Mouse (Mus musculus): ENCODE measurements at regions not wholly inside any gene's neighbourhood (a gene's known extent, or its start where the extent isn't known, plus 50 kb on each side); places are given as distances from the start of the nearest gene placed in this dataset.

DNA sequence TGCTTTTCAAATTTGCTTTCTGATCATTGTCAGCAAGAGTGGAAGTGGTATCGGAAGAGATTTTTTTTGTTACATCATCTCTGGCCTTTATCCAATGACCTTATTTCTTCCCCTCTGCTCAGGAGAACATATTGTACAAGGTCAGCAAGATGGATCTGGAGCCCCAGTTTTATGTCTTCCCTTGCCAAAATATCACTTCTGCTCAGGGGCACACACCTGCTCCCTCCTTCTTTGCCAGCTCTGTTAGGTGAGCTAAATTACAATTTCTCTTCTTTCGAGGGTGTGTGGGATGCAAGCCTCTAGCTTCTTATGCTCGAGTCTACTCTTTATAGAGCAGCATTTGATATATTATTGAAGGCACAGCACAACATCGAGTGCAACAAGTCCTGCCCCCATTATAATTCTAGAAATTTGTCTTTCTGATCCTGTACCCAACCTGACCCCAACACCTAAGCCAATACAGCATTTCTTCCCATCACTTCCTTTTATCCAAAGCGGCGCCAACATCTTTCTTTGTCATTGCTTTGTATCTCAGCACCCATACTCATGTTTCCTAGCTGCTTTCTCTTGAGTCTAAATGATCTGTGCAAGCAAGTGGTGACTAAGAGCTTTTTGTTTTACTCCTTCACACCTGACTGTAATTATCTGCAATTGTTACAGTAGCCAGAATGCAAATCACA, 263.1 kb upstream of the Crbn start:
- no peak overlapping the region for H3K27ac ChIP-seq (ENCODE audit: control insufficient read depth, insufficient read depth, low read depth, low read length)
- H3K4me3 ChIP-seq (ENCODE audit: control insufficient read depth, low read depth, low read length): no peak overlapping the region
- no peaks in the 10 kb centered on the region for H3K4me1 ChIP-seq (ENCODE audit: control insufficient read depth, insufficient read depth, low read length)
- H3K27me3 ChIP-seq (ENCODE audit: control insufficient read depth, insufficient read depth, low read length): no peaks in the 10 kb centered on the region
- no peaks in the 10 kb centered on the region for H3K36me3 ChIP-seq (ENCODE audit: control insufficient read depth, insufficient read depth, low read length)
- TF ChIP-seq CTCF (IDR thresholded peaks at IDR 0.05; ENCODE audit: control insufficient read depth, insufficient read depth, insufficient replicate concordance, low read depth, low read length) (no peak), POLR2A (IDR thresholded peaks at IDR 0.05; ENCODE audit: control insufficient read depth, low read depth, low read length) (no peak)

DNA sequence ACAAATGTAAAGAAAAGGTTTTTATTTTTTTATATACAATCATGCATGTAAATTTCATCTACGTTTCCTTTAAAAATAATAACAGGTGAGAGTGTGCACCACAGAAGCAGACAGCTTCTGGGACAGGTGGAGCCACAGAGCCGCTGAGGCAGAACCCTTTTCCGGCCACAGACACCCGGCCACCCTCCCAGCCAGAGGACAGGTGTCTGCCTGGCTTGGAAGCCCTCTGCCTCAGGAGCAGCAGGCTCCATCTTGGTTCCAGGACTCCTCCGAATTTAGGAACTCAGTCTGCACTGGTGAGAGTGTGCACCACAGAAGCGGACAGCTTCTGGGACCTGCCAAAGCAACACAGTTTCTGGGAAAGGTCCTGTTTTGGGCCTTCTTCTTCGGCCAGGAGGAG, 270.6 kb upstream of the Crbn start:
- Histone ChIP-seq H3K27me3 (ENCODE audit: control insufficient read depth, insufficient read depth, low read length) (no peaks in the 10 kb centered on the region), H3K36me3 (ENCODE audit: control insufficient read depth, insufficient read depth, low read length) (no peaks in the 10 kb centered on the region), H3K27ac (ENCODE audit: control insufficient read depth, insufficient read depth, low read depth, low read length) (no peak overlapping the region), H3K4me3 (ENCODE audit: control insufficient read depth, low read depth, low read length) (no peak overlapping the region), H3K4me1 (ENCODE audit: control insufficient read depth, insufficient read depth, low read length) (no peaks in the 10 kb centered on the region)
- TF ChIP-seq POLR2A (IDR thresholded peaks at IDR 0.05; ENCODE audit: control insufficient read depth, low read depth, low read length) (no peak), CTCF (IDR thresholded peaks at IDR 0.05; ENCODE audit: control insufficient read depth, insufficient read depth, insufficient replicate concordance, low read depth, low read length) (no peak)

DNA sequence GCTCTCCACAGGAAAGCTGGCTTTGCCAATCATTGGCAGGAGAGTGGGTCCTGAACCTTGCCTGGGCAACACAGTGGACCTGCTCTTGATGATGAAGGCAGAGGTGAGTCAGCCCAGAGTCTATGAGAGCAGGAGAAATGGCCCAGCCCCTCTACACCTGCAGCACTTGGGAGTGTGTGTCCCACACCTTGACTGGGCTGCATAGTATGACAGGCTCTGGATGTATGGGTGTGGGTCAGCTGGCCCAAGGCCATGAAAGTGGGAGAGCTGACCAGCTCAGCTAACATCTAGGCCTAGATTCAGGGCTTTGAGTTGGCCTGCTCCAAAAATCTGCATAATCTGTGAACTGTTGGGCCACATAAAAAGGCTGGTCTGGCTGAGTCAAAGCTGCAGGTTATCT, 292.7 kb upstream of the Crbn start:
- H3K4me3 ChIP-seq (ENCODE audit: control insufficient read depth, low read depth, low read length): peak overlapping the region; percentile 27

GRCm38 (mm10) chr6:107128716-107129115, 328.8 kb upstream of the Crbn start:
- Histone ChIP-seq H3K36me3 (ENCODE audit: control insufficient read depth, insufficient read depth, low read length) (no peaks in the 10 kb centered on the region), H3K4me3 (ENCODE audit: control insufficient read depth, low read depth, low read length) (no peak overlapping the region), H3K27me3 (ENCODE audit: control insufficient read depth, insufficient read depth, low read length) (no peaks in the 10 kb centered on the region), H3K4me1 (ENCODE audit: control insufficient read depth, insufficient read depth, low read length) (no peaks in the 10 kb centered on the region), H3K27ac (ENCODE audit: control insufficient read depth, insufficient read depth, low read depth, low read length) (no peak overlapping the region)
- TF ChIP-seq POLR2A (IDR thresholded peaks at IDR 0.05; ENCODE audit: control insufficient read depth, low read depth, low read length) (no peak), CTCF (IDR thresholded peaks at IDR 0.05; ENCODE audit: control insufficient read depth, insufficient read depth, insufficient replicate concordance, low read depth, low read length) (no peak)

More for the DNA sequence above, 292.7 kb upstream of the Crbn start:
- no peak overlapping the region for H3K27ac ChIP-seq (ENCODE audit: control insufficient read depth, insufficient read depth, low read depth, low read length)
- no peaks in the 10 kb centered on the region for H3K36me3 ChIP-seq (ENCODE audit: control insufficient read depth, insufficient read depth, low read length)
- no peak for TF ChIP-seq POLR2A (IDR thresholded peaks at IDR 0.05; ENCODE audit: control insufficient read depth, low read depth, low read length)
- TF ChIP-seq CTCF (IDR thresholded peaks at IDR 0.05; ENCODE audit: control insufficient read depth, insufficient read depth, insufficient replicate concordance, low read depth, low read length): no peak
- no peaks in the 10 kb centered on the region for H3K4me1 ChIP-seq (ENCODE audit: control insufficient read depth, insufficient read depth, low read length)
- no peaks in the 10 kb centered on the region for H3K27me3 ChIP-seq (ENCODE audit: control insufficient read depth, insufficient read depth, low read length)

DNA sequence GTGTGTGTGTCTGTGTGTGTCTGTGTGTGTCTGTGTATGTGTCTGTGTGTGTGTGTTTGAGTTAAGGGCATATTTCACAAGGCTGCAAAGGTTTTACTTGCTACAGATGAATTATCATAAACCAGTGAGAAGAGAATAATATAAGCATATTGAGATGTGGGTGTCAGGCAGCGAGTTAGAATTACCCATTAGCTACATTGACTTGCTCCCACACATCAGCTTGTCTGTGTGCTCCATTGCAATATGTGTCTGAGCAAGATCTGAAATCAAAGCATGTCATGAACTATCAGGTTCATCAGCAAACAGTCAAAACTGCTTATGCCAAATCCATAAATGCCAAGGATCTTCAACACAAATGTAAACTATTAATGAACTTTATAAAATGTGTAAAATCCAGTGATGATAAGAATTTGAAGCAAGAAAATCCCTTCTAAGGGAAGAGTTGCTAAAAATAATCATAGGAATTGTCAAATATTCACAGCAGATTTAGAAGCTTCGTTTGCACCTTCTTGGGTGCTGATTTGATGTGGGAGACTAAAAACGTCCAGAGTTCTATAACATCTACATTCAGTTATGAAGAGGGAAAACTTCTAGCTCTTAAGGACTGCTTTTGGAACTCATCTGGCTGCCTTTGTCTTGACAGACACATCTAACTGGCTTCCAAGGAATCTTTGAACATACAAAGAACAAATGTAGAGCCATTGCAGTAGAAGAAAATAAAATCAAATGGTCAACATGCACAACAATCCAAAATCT, 361.7 kb upstream of the Lrrn1 start:
- no peaks in the 10 kb centered on the region for H3K4me1 ChIP-seq (ENCODE audit: control insufficient read depth, insufficient read depth, low read length)
- H3K36me3 ChIP-seq (ENCODE audit: control insufficient read depth, insufficient read depth, low read length): no peaks in the 10 kb centered on the region
- TF ChIP-seq POLR2A (IDR thresholded peaks at IDR 0.05; ENCODE audit: control insufficient read depth, low read depth, low read length) (no peak), CTCF (IDR thresholded peaks at IDR 0.05; ENCODE audit: control insufficient read depth, insufficient read depth, insufficient replicate concordance, low read depth, low read length) (no peak)
- H3K4me3 ChIP-seq (ENCODE audit: control insufficient read depth, low read depth, low read length): no peak overlapping the region
- H3K27me3 ChIP-seq (ENCODE audit: control insufficient read depth, insufficient read depth, low read length): no peaks in the 10 kb centered on the region
- H3K27ac ChIP-seq (ENCODE audit: control insufficient read depth, insufficient read depth, low read depth, low read length): no peak overlapping the region

- H3K4me1 ChIP-seq (ENCODE audit: control insufficient read depth, insufficient read depth, low read length): no peaks in the 10 kb centered on the region
- H3K36me3 ChIP-seq (ENCODE audit: control insufficient read depth, insufficient read depth, low read length): no peaks in the 10 kb centered on the region
- TF ChIP-seq POLR2A (IDR thresholded peaks at IDR 0.05; ENCODE audit: control insufficient read depth, low read depth, low read length) (no peak), CTCF (IDR thresholded peaks at IDR 0.05; ENCODE audit: control insufficient read depth, insufficient read depth, insufficient replicate concordance, low read depth, low read length) (no peak)
- H3K4me3 ChIP-seq (ENCODE audit: control insufficient read depth, low read depth, low read length): no peak overlapping the region
- no peaks in the 10 kb centered on the region for H3K27me3 ChIP-seq (ENCODE audit: control insufficient read depth, insufficient read depth, low read length)
- no peak overlapping the region for H3K27ac ChIP-seq (ENCODE audit: control insufficient read depth, insufficient read depth, low read depth, low read length)
Measured at GRCm38 (mm10) chr6:107218309-107218708, 311.3 kb upstream of the Lrrn1 start.

- H3K4me3 ChIP-seq (ENCODE audit: control insufficient read depth, low read depth, low read length): no peak overlapping the region
- H3K27me3 ChIP-seq (ENCODE audit: control insufficient read depth, insufficient read depth, low read length): no peaks in the 10 kb centered on the region
- no peak for TF ChIP-seq CTCF (IDR thresholded peaks at IDR 0.05; ENCODE audit: control insufficient read depth, insufficient read depth, insufficient replicate concordance, low read depth, low read length)
- TF ChIP-seq POLR2A (IDR thresholded peaks at IDR 0.05; ENCODE audit: control insufficient read depth, low read depth, low read length): no peak
- H3K36me3 ChIP-seq (ENCODE audit: control insufficient read depth, insufficient read depth, low read length): no peaks in the 10 kb centered on the region
- no peak overlapping the region for H3K27ac ChIP-seq (ENCODE audit: control insufficient read depth, insufficient read depth, low read depth, low read length)
- H3K4me1 ChIP-seq (ENCODE audit: control insufficient read depth, insufficient read depth, low read length): no peaks in the 10 kb centered on the region
Measured at GRCm38 (mm10) chr6:107218721-107219120, 310.8 kb upstream of the Lrrn1 start.
